Mouse (Mus musculus): ENCODE measurements around the gene Pced1b. TPM values are rescaled to one million over a fixed set of nuclear protein-coding genes. Genes with fewer than 3 reads are reported as not detected.

Pced1b gene
- total and polyA plus RNA-seq, 2 experiments: 0.92 to 5.6 TPM

DNA sequence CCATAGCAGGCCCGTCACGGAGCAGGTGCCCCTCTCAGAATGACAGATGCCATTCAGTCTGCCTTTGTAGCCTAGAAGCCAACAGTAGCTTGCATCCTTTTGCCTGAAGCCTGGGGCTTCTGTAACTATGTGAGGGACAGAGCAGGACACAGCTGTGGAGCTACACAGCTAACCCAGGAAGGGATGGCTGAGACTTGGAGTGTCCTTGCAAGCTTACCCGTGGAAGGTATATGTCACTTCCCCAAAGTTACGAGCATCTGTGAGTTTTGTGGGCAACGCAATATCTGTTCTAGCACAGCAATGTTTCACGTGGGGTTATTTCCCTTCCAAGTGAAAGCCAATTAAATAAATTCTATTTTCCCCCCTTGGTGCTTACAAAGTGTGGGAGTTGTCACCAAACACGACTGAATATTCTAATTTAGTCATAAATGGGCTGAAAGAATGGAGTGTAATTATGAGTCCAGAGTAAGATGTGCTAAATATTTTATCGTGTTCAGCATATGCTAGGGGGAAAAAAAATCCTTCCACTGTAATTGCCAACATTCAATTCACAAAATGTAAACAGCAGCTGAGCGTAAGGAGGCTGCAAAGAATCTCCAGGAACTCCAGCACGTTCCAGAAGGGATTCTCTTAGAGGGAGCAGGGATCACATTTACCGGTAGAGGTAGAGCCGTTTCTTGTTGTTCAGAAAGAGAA is 168.0 kb downstream of the Pced1b start:
- H3K4me3 ChIP-seq (ENCODE audit: insufficient read depth, low read depth, low read length): no peak overlapping the region
- H3K4me1 ChIP-seq (ENCODE audit: control insufficient read depth, insufficient read depth, low read length): no peaks in the 10 kb centered on the region
- H3K36me3 ChIP-seq (ENCODE audit: control insufficient read depth, insufficient read depth, low read length): no peaks in the 10 kb centered on the region
- TF ChIP-seq CTCF (IDR thresholded peaks at IDR 0.05; ENCODE audit: low read depth, low read length) (no peak), POLR2A (IDR thresholded peaks at IDR 0.05; ENCODE audit: extremely low read depth, insufficient read depth, low read length) (no peak)
- WGBS: 86% methylated on average over 12 of the region's 12 CpGs
- H3K27me3 ChIP-seq (ENCODE audit: control insufficient read depth, insufficient read depth, low read length): no peaks in the 10 kb centered on the region
- no peaks in the 10 kb centered on the region for H3K79me2 ChIP-seq (ENCODE audit: control insufficient read depth, insufficient read depth, low read length)
- DNase-seq (ENCODE audit: extremely low read depth, low read depth, low spot score): no peak
- no peak overlapping the region for H3K27ac ChIP-seq (replicated peaks; ENCODE audit: insufficient read depth, low read depth, low read length)
- no peak overlapping the region for H3K9ac ChIP-seq (ENCODE audit: low read depth, low read length)

DNA sequence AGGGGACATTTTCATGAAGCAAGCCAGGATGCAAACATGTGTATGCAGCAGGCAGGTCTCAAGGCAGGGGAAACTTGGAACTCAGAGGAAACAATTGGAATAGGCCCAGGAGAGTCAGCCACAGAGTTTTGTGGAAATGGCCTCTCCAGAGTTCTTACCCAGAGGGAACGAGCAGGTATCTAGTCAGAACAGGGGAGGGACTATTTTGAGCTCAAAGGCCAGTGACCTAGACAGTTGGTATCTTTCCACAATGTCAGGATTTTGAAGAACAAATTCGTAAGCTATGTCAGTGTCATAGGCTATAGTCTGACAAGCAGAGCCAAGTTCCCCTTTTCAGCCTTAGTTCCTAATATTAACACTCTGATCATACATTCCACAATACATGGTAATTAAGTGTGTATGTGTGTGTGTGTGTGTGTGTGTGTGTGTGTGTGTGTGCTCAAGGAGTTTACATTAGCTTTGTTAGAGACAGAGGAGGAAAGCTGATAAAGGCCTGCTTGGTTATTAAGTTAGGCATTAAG is 168.6 kb downstream of the Pced1b start:
- Histone ChIP-seq H3K4me3 (ENCODE audit: insufficient read depth, low read depth, low read length) (no peak overlapping the region), H3K79me2 (ENCODE audit: control insufficient read depth, insufficient read depth, low read length) (no peaks in the 10 kb centered on the region), H3K36me3 (ENCODE audit: control insufficient read depth, insufficient read depth, low read length) (no peaks in the 10 kb centered on the region), H3K27ac (replicated peaks; ENCODE audit: insufficient read depth, low read depth, low read length) (no peak overlapping the region), H3K4me1 (ENCODE audit: control insufficient read depth, insufficient read depth, low read length) (no peaks in the 10 kb centered on the region), H3K27me3 (ENCODE audit: control insufficient read depth, insufficient read depth, low read length) (no peaks in the 10 kb centered on the region), H3K9ac (ENCODE audit: low read depth, low read length) (no peak overlapping the region)
- WGBS: 37% methylated on average over 2 of the region's 2 CpGs
- no peak for TF ChIP-seq POLR2A (IDR thresholded peaks at IDR 0.05; ENCODE audit: extremely low read depth, insufficient read depth, low read length)
- no peak for TF ChIP-seq CTCF (IDR thresholded peaks at IDR 0.05; ENCODE audit: low read depth, low read length)
- no peak for DNase-seq (ENCODE audit: extremely low read depth, low read depth, low spot score)

DNA sequence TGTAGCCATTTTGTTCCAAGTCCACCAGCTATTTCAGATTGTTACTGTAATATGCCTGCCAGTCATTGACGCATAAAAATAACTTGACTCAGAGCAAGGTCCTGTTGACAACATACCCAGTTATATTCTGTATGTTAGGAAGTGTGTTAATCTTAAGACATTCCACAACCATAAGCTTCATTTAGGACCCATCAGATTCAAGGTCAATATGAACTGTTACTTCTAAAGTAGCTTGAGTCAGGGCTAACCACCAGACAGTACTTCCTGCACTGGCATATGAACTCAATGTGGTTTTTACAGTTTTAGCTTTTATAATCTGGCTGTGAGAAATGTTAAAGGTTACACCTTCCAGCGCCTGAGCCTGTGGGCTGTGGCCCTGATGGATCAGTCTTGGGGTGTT is 173.4 kb downstream of the Pced1b start:
- no peaks in the 10 kb centered on the region for H3K27me3 ChIP-seq (ENCODE audit: control insufficient read depth, insufficient read depth, low read length)
- no peak overlapping the region for H3K9ac ChIP-seq (ENCODE audit: low read depth, low read length)
- H3K36me3 ChIP-seq (ENCODE audit: control insufficient read depth, insufficient read depth, low read length): no peaks in the 10 kb centered on the region
- no peak overlapping the region for H3K4me3 ChIP-seq (ENCODE audit: insufficient read depth, low read depth, low read length)
- H3K79me2 ChIP-seq (ENCODE audit: control insufficient read depth, insufficient read depth, low read length): no peaks in the 10 kb centered on the region
- TF ChIP-seq POLR2A (IDR thresholded peaks at IDR 0.05; ENCODE audit: extremely low read depth, insufficient read depth, low read length): no peak
- no peaks in the 10 kb centered on the region for H3K4me1 ChIP-seq (ENCODE audit: control insufficient read depth, insufficient read depth, low read length)
- WGBS: 94% methylated on average over 2 of the region's 2 CpGs
- DNase-seq (ENCODE audit: extremely low read depth, low read depth, low spot score): no peak
- no peak overlapping the region for H3K27ac ChIP-seq (replicated peaks; ENCODE audit: insufficient read depth, low read depth, low read length)

DNA sequence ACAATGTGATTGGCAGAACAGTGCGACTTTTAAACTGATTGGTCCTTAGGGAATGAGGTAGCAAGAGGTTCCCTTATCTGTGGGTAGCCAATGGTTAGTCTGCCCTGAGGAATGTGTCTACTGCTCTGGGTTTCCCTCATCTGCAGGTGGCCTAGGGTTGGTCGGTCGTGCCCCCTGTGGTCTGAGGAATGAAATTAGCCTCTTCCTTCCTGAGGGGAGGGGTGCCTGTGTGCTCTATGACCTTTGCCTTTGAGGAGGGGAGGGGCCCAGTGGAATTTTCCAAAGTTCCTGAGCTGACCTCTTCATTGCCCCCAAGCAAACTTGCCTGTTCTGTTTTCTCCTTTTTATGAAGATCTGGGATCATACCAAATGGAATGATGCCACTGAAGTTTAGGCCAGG is 174.6 kb downstream of the Pced1b start:
- no peak overlapping the region for H3K9ac ChIP-seq (ENCODE audit: low read depth, low read length)
- H3K36me3 ChIP-seq (ENCODE audit: control insufficient read depth, insufficient read depth, low read length): no peaks in the 10 kb centered on the region
- DNase-seq (ENCODE audit: extremely low read depth, low read depth, low spot score): no peak
- no peaks in the 10 kb centered on the region for H3K79me2 ChIP-seq (ENCODE audit: control insufficient read depth, insufficient read depth, low read length)
- H3K27me3 ChIP-seq (ENCODE audit: control insufficient read depth, insufficient read depth, low read length): no peaks in the 10 kb centered on the region
- 80% methylated on average over 3 of the region's 3 CpGs for WGBS
- no peaks in the 10 kb centered on the region for H3K4me1 ChIP-seq (ENCODE audit: control insufficient read depth, insufficient read depth, low read length)
- TF ChIP-seq POLR2A (IDR thresholded peaks at IDR 0.05; ENCODE audit: extremely low read depth, insufficient read depth, low read length) (no peak), CTCF (IDR thresholded peaks at IDR 0.05; ENCODE audit: low read depth, low read length) (no peak)
- no peak overlapping the region for H3K27ac ChIP-seq (replicated peaks; ENCODE audit: insufficient read depth, low read depth, low read length)
- H3K4me3 ChIP-seq (ENCODE audit: insufficient read depth, low read depth, low read length): no peak overlapping the region

DNA sequence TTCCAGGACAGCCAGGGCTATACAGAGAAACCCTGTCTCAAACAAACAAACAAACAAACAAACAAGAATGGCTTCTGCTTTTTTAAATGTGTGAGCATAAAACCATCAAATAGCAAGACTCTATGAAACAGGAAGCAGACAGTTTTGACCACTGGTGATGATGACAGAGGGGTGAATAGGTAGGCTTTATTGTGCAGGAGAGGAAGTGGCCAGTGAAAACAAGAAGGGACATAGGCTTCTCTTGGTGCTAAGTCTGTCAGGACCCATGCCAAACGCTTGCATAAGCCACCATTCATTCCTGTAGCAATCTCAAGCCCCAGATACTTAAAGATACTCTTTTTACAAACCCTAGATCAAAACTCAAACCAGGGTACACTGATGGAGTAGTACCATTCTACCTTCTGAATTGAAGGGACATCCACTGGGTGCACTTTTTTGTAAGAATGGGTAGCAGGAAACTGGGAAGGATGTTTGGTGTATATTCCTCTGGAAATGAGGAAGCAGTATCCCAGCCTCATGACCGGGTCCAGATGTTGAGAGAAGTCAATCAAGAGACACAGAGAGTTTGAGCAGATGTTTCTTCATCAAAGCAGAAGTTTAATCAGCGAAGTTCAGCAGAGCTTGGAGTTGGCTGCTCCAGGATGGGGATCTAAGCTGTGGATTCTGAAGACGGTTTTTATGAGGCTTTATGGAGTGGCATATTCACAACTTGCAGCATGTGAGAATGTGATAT is 175.5 kb downstream of the Pced1b start:
- Histone ChIP-seq H3K4me1 (ENCODE audit: control insufficient read depth, insufficient read depth, low read length) (no peaks in the 10 kb centered on the region), H3K27ac (replicated peaks; ENCODE audit: insufficient read depth, low read depth, low read length) (no peak overlapping the region), H3K4me3 (ENCODE audit: insufficient read depth, low read depth, low read length) (no peak overlapping the region), H3K79me2 (ENCODE audit: control insufficient read depth, insufficient read depth, low read length) (no peaks in the 10 kb centered on the region), H3K27me3 (ENCODE audit: control insufficient read depth, insufficient read depth, low read length) (no peaks in the 10 kb centered on the region), H3K36me3 (ENCODE audit: control insufficient read depth, insufficient read depth, low read length) (no peaks in the 10 kb centered on the region), H3K9ac (ENCODE audit: low read depth, low read length) (no peak overlapping the region)
- peak; percentile 24 for DNase-seq (ENCODE audit: extremely low read depth, low read depth, low spot score)
- TF ChIP-seq CTCF (IDR thresholded peaks at IDR 0.05; ENCODE audit: low read depth, low read length) (no peak), POLR2A (IDR thresholded peaks at IDR 0.05; ENCODE audit: extremely low read depth, insufficient read depth, low read length) (no peak)
- 77% methylated on average over 4 of the region's 4 CpGs for WGBS

DNA sequence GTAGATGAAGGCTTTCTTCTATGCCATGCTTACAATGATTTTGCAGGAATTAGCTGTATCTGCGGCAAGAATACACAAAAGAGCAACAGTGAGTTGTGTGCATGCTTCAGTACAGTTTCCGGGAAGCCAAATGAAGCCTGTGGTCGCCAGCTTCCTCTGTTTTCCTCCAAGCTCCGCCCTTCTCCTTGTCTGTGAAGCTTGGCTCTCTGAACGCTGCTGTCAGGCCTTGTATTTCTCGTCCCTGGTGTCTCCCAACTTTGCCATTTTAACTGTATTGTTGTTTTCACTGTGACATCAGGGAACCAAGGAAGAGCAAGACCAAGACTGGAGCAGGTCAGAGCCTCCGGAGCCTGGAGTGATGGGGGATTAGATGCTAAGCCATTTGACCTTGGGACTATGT is 177.5 kb downstream of the Pced1b start:
- Histone ChIP-seq H3K4me3 (ENCODE audit: insufficient read depth, low read depth, low read length) (no peak overlapping the region), H3K9ac (ENCODE audit: low read depth, low read length) (no peak overlapping the region), H3K27me3 (ENCODE audit: control insufficient read depth, insufficient read depth, low read length) (no peaks in the 10 kb centered on the region), H3K4me1 (ENCODE audit: control insufficient read depth, insufficient read depth, low read length) (no peaks in the 10 kb centered on the region), H3K79me2 (ENCODE audit: control insufficient read depth, insufficient read depth, low read length) (no peaks in the 10 kb centered on the region), H3K27ac (replicated peaks; ENCODE audit: insufficient read depth, low read depth, low read length) (no peak overlapping the region), H3K36me3 (ENCODE audit: control insufficient read depth, insufficient read depth, low read length) (no peaks in the 10 kb centered on the region)
- 67% methylated on average over 7 of the region's 7 CpGs for WGBS
- TF ChIP-seq CTCF (IDR thresholded peaks at IDR 0.05; ENCODE audit: low read depth, low read length): no peak
- no peak for TF ChIP-seq POLR2A (IDR thresholded peaks at IDR 0.05; ENCODE audit: extremely low read depth, insufficient read depth, low read length)
- DNase-seq (ENCODE audit: extremely low read depth, low read depth, low spot score): no peak
